Comparison of ENCODE assay signal across 19 mouse cellular contexts in the genomic region with DNA sequence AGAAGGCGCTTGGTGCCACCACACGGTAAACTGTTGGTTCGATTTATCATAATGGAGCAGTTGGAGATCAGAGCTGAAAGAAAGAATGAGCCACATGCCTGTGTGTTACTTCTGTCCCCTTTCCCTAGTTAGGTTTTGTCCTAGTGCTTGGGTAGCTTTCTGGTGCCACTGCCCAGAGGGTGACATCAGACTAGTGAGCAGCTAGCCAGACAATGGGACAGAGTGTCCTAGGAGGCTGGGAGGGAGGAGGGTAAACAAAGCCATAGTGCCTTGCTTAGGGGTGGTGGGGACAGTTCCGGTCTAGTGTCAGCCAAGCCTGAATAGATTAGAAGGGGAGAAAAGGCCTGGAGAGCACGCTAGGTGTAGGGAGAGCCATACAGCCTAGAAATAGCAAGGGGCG. TPM values are rescaled to one million over a fixed set of nuclear protein-coding genes. Genes with fewer than 3 reads are reported as not detected.
DNase-seq lines count a peak whose midpoint lies in the region; ATAC-seq and TF ChIP-seq lines count a peak whose summit lies in the region.
"Had no signal": no experiment of that assay in that cellular context is flagged by ENCODE, and none has a peak within 500 bp of the region (broad histone marks: within the 10 kb centered on the region; RNA-seq: fewer than 3 reads in every experiment).

No protein-coding gene starts in this region.

- DNase-seq in forebrain, postnatal 0 days: no peak
- peak; percentile 56 for DNase-seq in left cerebral cortex, adult 11 months (ENCODE audit: low spot score)
- DNase-seq in left cerebral cortex, postnatal 14 days (ENCODE audit: low spot score in 2 of 2): no peak
- peak; percentile 93 for DNase-seq in brain, adult 2 months (ENCODE audit: low read depth, low spot score)
- no peak for DNase-seq in lung, postnatal 25 days (ENCODE audit: low spot score)
- DNase-seq in hindbrain, embryonic 14.5 days (ENCODE audit: low spot score): no peak
- DNase-seq: gastrocnemius, postnatal 25 days; thymus, postnatal 25 days had no signal

- no peak overlapping the region for H3K4me3 ChIP-seq in forebrain, postnatal 0 days (ENCODE audit: low read depth, low read length)
- H3K4me3 ChIP-seq in forebrain, embryonic 16.5 days (replicated peaks; ENCODE audit: low read length): no peak overlapping the region
- H3K4me3 ChIP-seq in heart, embryonic 16.5 days (ENCODE audit: low read length): no peak overlapping the region
- no peak overlapping the region for H3K4me3 ChIP-seq in hindbrain, embryonic 14.5 days (replicated peaks; ENCODE audit: low read length)
- H3K4me3 ChIP-seq: embryonic facial prominence, embryonic 13.5 days; forebrain, embryonic 13.5 days; stomach, embryonic 15.5 days had no signal

- peak; percentile 45; the same call in 1 of the 2 replicates for ATAC-seq in forebrain, postnatal 0 days
- no peak for ATAC-seq in forebrain, embryonic 16.5 days
- no peak for ATAC-seq in heart, embryonic 16.5 days (replicated peaks; ENCODE audit: extremely low read depth, insufficient read depth, low FRiP score)
- no peak for ATAC-seq in hindbrain, embryonic 14.5 days (ENCODE audit: low FRiP score)
- ATAC-seq: forebrain, embryonic 13.5 days had no signal

- H3K36me3 ChIP-seq in forebrain, postnatal 0 days (ENCODE audit: insufficient read depth): no peaks in the 10 kb centered on the region
- H3K36me3 ChIP-seq in forebrain, embryonic 16.5 days (ENCODE audit: control insufficient read depth, insufficient read depth): no peaks in the 10 kb centered on the region
- no peaks in the 10 kb centered on the region for H3K36me3 ChIP-seq in heart, embryonic 16.5 days (ENCODE audit: control insufficient read depth, insufficient read depth)
- H3K36me3 ChIP-seq in hindbrain, embryonic 14.5 days (replicated peaks; ENCODE audit: control insufficient read depth, insufficient read depth): no peaks in the 10 kb centered on the region
- H3K36me3 ChIP-seq: embryonic facial prominence, embryonic 13.5 days; G1E; stomach, embryonic 15.5 days had no signal

- no peaks in the 10 kb centered on the region for H3K9me3 ChIP-seq in forebrain, postnatal 0 days (ENCODE audit: low read length)
- no peaks in the 10 kb centered on the region for H3K9me3 ChIP-seq in forebrain, embryonic 16.5 days (ENCODE audit: control insufficient read depth, low read length)
- H3K9me3 ChIP-seq in heart, embryonic 16.5 days (replicated peaks; ENCODE audit: control insufficient read depth, low read length): no peaks in the 10 kb centered on the region
- no peaks in the 10 kb centered on the region for H3K9me3 ChIP-seq in hindbrain, embryonic 14.5 days (ENCODE audit: control insufficient read depth, low read length)
- H3K9me3 ChIP-seq: embryonic facial prominence, embryonic 13.5 days; forebrain, embryonic 13.5 days; G1E; stomach, embryonic 15.5 days had no signal

- 42% methylated on average over 6 of the region's 6 CpGs for WGBS in forebrain, postnatal 0 days
- 35% methylated on average over 6 of the region's 6 CpGs for WGBS in forebrain, embryonic 16.5 days
- 69% methylated on average over 6 of the region's 6 CpGs for WGBS in heart, embryonic 16.5 days
- WGBS in hindbrain, embryonic 14.5 days: 47% methylated on average over 6 of the region's 6 CpGs

- H3K27me3 ChIP-seq in forebrain, postnatal 0 days (ENCODE audit: insufficient read depth, low read length): no peaks in the 10 kb centered on the region
- no peaks in the 10 kb centered on the region for H3K27me3 ChIP-seq in forebrain, embryonic 16.5 days (replicated peaks; ENCODE audit: control insufficient read depth, insufficient read depth, low read length)
- H3K27me3 ChIP-seq in heart, embryonic 16.5 days (ENCODE audit: control insufficient read depth, insufficient read depth, low read length): no peaks in the 10 kb centered on the region
- H3K27me3 ChIP-seq in hindbrain, embryonic 14.5 days (ENCODE audit: control insufficient read depth, insufficient read depth, low read length): no peaks in the 10 kb centered on the region
- H3K27me3 ChIP-seq: embryonic facial prominence, embryonic 13.5 days; forebrain, embryonic 13.5 days; stomach, embryonic 15.5 days had no signal

- no peaks in the 10 kb centered on the region for H3K4me1 ChIP-seq in forebrain, postnatal 0 days (ENCODE audit: insufficient read depth)
- peaks cover 6% of the 10 kb centered on the region for H3K4me1 ChIP-seq in forebrain, embryonic 16.5 days (replicated peaks; ENCODE audit: control insufficient read depth, insufficient read depth, low read length)
- H3K4me1 ChIP-seq in heart, embryonic 16.5 days (ENCODE audit: control insufficient read depth, insufficient read depth, low read length): peaks cover 48% of the 10 kb centered on the region
- peaks cover 10% of the 10 kb centered on the region; the same call in 1 of the 2 replicates for H3K4me1 ChIP-seq in hindbrain, embryonic 14.5 days (replicated peaks; ENCODE audit: control insufficient read depth, insufficient read depth, low read length)
- H3K4me1 ChIP-seq: stomach, embryonic 15.5 days had no signal

- no peak overlapping the region for H3K4me2 ChIP-seq in forebrain, postnatal 0 days (ENCODE audit: low read depth)
- no peak overlapping the region for H3K4me2 ChIP-seq in forebrain, embryonic 16.5 days (ENCODE audit: low read length)
- no peak overlapping the region for H3K4me2 ChIP-seq in heart, embryonic 16.5 days (ENCODE audit: low read depth, low read length)
- H3K4me2 ChIP-seq in hindbrain, embryonic 14.5 days (replicated peaks): no peak overlapping the region
- H3K4me2 ChIP-seq: embryonic facial prominence, embryonic 13.5 days; forebrain, embryonic 13.5 days; stomach, embryonic 15.5 days had no signal

- no peak overlapping the region for H3K27ac ChIP-seq in forebrain, postnatal 0 days (ENCODE audit: low read depth, low read length)
- H3K27ac ChIP-seq in forebrain, embryonic 16.5 days (ENCODE audit: low read length): no peak overlapping the region
- peak overlapping the region; percentile 58 for H3K27ac ChIP-seq in heart, embryonic 16.5 days (ENCODE audit: low read length)
- H3K27ac ChIP-seq in hindbrain, embryonic 14.5 days: no peak overlapping the region
- H3K27ac ChIP-seq: embryonic facial prominence, embryonic 13.5 days; forebrain, embryonic 13.5 days; liver, embryonic 14.5 days; stomach, embryonic 15.5 days had no signal

- H3K9ac ChIP-seq in forebrain, postnatal 0 days: no peak overlapping the region
- no peak overlapping the region for H3K9ac ChIP-seq in forebrain, embryonic 16.5 days (replicated peaks; ENCODE audit: low read depth, low read length)
- peak overlapping the region; percentile 14; the same call in 1 of the 2 replicates for H3K9ac ChIP-seq in heart, embryonic 16.5 days (ENCODE audit: low read length)
- H3K9ac ChIP-seq in hindbrain, embryonic 14.5 days: no peak overlapping the region
- H3K9ac ChIP-seq: embryonic facial prominence, embryonic 13.5 days; forebrain, embryonic 13.5 days; liver, embryonic 14.5 days; stomach, embryonic 15.5 days had no signal

- TF ChIP-seq CTCF in forebrain, postnatal 0 days (IDR thresholded peaks at IDR 0.05; ENCODE audit: low read depth): no peak

- intact Hi-C loops in left cerebral cortex, postnatal 14 days (cut with DNase I): loop anchor here (10.0 kb wide), 1 partner anchor 251 kb away; a partner anchor contains a TSS

RNA-seq across cellular contexts. Expression of a gene that starts 12.4 kb away (rescaled TPM):
- total RNA-seq in forebrain, postnatal 0 days (2014; rRNA removed): 5.9 and 6.4 TPM in 2 replicates
- 6.5 and 10.0 TPM in 2 replicates for polyA plus RNA-seq in forebrain, postnatal 0 days (2015; fragmentation: Nextera tagmentation; extraction: Ambion mirVana)
- 3.5 and 5.3 TPM in 2 replicates for polyA plus RNA-seq in forebrain, embryonic 16.5 days (2015; fragmentation: Nextera tagmentation; extraction: Ambion mirVana)
- 1 to 10 TPM; 1.4 to 1.8 TPM for total RNA-seq in left cerebral cortex, postnatal 14 days (2021)
- 3.1 and 3.7 TPM in 2 replicates for polyA plus RNA-seq in heart, embryonic 16.5 days (2015; fragmentation: Nextera tagmentation; extraction: Ambion mirVana)
- 5.7 and 6.8 TPM in 2 replicates for polyA plus RNA-seq in hindbrain, embryonic 14.5 days (2014; fragmentation: Nextera tagmentation; extraction: Ambion mirVana)

RNA-seq across cellular contexts. Expression of a gene that starts 22.2 kb away (rescaled TPM):
- 12.5 and 17.3 TPM in 2 replicates for total RNA-seq in forebrain, postnatal 0 days (2014; rRNA removed)
- polyA plus RNA-seq in forebrain, postnatal 0 days (2015; fragmentation: Nextera tagmentation; extraction: Ambion mirVana): 27.9 and 31.6 TPM in 2 replicates
- 35.1 and 46.0 TPM in 2 replicates for polyA plus RNA-seq in forebrain, embryonic 16.5 days (2015; fragmentation: Nextera tagmentation; extraction: Ambion mirVana)
- total RNA-seq in left cerebral cortex, postnatal 14 days (2021): 10 to 100 TPM; 33.7 to 37.3 TPM
- 35.7 and 41.2 TPM in 2 replicates for polyA plus RNA-seq in heart, embryonic 16.5 days (2015; fragmentation: Nextera tagmentation; extraction: Ambion mirVana)
- 34.3 and 34.6 TPM in 2 replicates for polyA plus RNA-seq in hindbrain, embryonic 14.5 days (2014; fragmentation: Nextera tagmentation; extraction: Ambion mirVana)

RNA-seq across cellular contexts. Expression of a gene that starts 48.3 kb away (rescaled TPM):
- 0.92 TPM in 1 of 2 replicates, not detected in the other for total RNA-seq in forebrain, postnatal 0 days (2014; rRNA removed)
- 0.19 TPM in 1 of 2 replicates, not detected in the other for polyA plus RNA-seq in forebrain, postnatal 0 days (2015; fragmentation: Nextera tagmentation; extraction: Ambion mirVana)
- 0.38 and 0.66 TPM in 2 replicates for polyA plus RNA-seq in forebrain, embryonic 16.5 days (2015; fragmentation: Nextera tagmentation; extraction: Ambion mirVana)
- total RNA-seq in left cerebral cortex, postnatal 14 days (2021): not detected
- polyA plus RNA-seq in heart, embryonic 16.5 days (2015; fragmentation: Nextera tagmentation; extraction: Ambion mirVana): not detected in 2 replicates
- 0.38 TPM in 1 of 2 replicates, not detected in the other for polyA plus RNA-seq in hindbrain, embryonic 14.5 days (2014; fragmentation: Nextera tagmentation; extraction: Ambion mirVana)
- total RNA-seq: G1E; gastrocnemius, postnatal 25 days; megakaryocyte progenitor cell, adult 5-6 weeks had no signal
- polyA plus RNA-seq: brain, embryonic 14.5 days; C2C12; forebrain, embryonic 13.5 days; G1E; kidney, embryonic 16.5 days; liver, embryonic 14.5 days had no signal

Comparison
In these comparisons a context has a peak if more than half of its experiments do, and no peak if none do; other contexts are left out.
1. DNase-seq: peak in left cerebral cortex, adult 11 months (single experiment) and brain, adult 2 months (single experiment); none in forebrain, postnatal 0 days (single experiment), left cerebral cortex, postnatal 14 days (0 of 2), lung, postnatal 25 days (single experiment) and hindbrain, embryonic 14.5 days (single experiment).